Mouse (Mus musculus) adrenal gland, adult 2 months (tissue): Measurements from ENCODE around the gene Hnrnpul1. TPM values are rescaled to one million over a fixed set of nuclear protein-coding genes. Genes with fewer than 3 reads are reported as not detected.
"Not testable (repeated sequence)": the region's sequence is repeated elsewhere in the genome, so short reads cannot be mapped to it uniquely, and the experiment has no call there.

Source experiments
- DNase-seq: peaks from one replicate; pipeline ENCODE4 v3.0.0; 2021
- polyA plus RNA-seq: library from polyadenylated mRNA; depleted of rRNA; stranded (reverse); fragments of >200 nt; gene quantifications from 2 replicates; pipeline ENCODE4 v1.2.3, GENCODE M21; 2012
- total RNA-seq, 2 experiments: library from RNA; stranded (reverse); gene quantifications; 2 replicates each; pipeline ENCODE4 v1.2.3; 2021

The Hnrnpul1 gene
- total and polyA plus RNA-seq, 3 experiments, result 38.7 to 109 (median 104) TPM

GRCm38 (mm10) chr7:25780753-25781152, 26.2 kb upstream of the Hnrnpul1 start:
- DNase-seq, result no peak

DNA sequence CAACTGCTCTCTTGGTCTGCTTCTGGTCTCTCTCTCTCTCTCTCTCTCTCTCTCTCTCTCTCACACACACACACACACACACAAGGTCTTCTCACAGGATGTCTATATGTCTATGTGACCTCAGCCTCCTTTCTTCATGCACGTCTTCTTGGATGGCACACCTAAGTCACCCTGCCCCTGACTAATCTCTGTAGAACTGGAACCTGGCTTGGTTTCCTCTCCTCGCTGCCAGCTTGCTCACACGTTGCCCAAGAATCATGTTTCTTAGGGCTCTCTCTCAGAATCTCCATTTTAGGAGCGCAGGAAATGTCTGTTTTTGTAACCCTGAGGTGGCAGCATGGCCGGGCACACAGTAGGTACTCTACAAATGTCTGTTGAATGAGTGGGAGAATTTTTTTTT, 25.5 kb upstream of the Hnrnpul1 start:
- DNase-seq, result no peak

DNA sequence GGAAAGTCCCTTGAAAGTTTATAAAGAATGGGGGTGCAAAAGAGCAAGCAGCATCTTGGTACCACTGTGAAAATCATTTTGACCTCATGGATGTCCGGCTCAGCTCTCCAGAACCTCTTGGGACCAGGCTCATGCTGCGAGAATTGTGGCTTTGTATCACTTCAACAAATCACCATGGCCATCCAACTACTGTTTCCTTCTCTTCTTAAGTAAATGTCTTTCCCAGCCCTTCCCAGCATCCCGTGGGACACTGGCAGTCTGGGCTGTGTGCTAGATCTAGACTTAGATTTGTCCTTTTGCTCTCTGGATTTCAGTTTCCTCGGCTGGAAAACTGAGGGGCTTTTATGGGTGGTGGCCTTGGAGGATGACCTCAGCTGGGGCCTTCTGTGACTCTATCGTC, 13.7 kb upstream of the Hnrnpul1 start:
- DNase-seq, result no peak

DNA sequence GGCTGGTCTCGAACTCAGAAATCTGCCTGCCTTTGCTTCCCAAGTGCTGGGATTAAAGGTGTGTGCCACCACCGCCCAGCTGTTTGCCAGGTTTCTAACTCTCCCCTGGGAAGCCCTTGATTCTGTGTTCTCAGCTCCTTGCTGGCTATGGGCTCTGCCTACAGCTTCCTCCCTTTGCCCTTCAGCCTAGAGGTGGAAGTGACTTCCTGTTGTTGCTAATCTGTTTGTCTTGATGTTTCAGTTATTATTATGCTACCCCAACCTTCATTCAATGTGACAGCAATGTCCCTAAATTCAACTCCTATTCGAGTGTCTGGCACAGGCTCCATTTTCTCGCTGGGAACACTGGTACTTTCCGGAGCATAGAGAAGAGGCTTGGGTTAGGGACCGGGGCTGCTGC, 11.6 kb upstream of the Hnrnpul1 start:
- DNase-seq, result no peak

DNA sequence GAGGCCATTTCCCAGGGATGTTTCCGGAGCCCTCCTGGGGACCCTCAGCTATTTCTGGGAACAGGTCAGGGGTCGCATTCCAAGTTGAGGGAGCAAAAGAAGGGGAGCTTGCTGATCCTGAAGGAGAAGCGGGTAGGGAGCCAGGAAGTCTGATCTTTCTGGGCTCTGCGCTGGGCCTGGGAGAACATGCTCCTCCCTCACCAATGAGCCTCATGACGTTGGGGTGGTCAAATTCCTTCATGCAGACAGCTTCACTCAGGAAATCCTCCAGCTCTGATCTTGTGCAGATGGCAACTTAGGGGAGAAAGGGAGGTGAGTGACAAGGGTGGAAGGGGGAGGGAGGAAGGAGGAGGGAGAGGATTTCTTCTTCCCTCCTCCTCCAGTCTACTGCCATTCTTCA, 9.7 kb upstream of the Hnrnpul1 start:
- DNase-seq, result no peak

GRCm38 (mm10) chr7:25763678-25764077, 9.1 kb upstream of the Hnrnpul1 start:
- no peak for DNase-seq

GRCm38 (mm10) chr7:25761354-25761753, 6.8 kb upstream of the Hnrnpul1 start:
- DNase-seq, result peak; percentile 31

DNA sequence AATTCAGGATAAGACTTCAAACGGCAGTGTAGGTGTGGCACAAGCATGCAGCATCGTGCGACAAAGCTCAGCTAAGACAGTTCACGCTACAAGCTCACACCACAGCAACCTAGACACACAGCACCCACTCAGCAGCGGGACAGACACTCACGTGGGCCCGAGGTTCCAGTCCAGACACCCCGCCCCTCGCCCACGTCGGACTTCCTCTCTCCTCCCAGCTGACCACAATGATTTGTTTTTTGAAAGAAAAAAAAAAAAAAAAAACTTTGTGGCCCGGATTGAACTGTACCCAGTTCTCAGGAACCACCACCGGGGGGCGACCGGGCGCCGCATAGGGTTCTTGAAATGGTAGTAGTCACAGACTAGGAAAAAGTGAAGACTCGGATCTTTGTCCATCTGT, 1.5 kb upstream of the Hnrnpul1 start:
- peak; percentile 93 for DNase-seq

DNA sequence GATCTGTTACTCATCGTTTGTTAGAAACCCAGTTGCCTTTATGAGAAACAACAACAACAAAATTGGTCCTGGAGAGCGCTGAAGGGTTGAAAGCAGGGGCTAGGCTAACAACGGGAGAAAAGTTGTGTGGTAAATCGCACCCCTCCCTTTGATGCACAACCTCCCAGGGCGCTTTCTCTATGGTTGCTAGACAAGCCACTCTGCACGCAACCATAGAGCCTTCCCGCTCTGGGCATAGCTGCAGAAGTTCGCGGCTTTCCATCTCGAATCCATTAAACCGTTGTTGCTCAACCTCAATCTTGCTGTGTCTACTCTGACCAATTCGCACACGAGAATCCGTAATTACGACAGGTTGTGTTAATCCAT, 894 bp upstream of the Hnrnpul1 start:
- DNase-seq, result no peak

DNA sequence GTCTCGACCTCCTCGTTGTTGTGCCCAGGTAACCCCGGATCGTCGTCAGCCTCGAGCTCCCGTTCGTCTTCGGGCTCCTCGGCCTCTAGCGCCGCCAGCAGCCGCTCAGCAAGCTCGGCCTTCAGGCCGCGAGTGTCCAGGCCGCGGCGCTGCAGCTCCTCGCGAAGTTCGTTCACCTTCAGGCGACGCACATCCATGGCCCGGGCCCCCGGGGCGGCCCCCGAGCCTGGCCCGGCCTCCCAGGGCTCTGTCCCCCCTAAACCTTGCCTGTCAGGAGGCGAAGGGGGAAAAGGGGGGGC, 169 bp downstream of the Hnrnpul1 start:
- DNase-seq, result no peak

- no peak for DNase-seq
These were observed 716 bp downstream of the Hnrnpul1 start for GRCm38 (mm10) chr7:25753643-25754438.

GRCm38 (mm10) chr7:25753076-25753475, 1.5 kb downstream of the Hnrnpul1 start:
- no peak for DNase-seq

GRCm38 (mm10) chr7:25746844-25747243, 7.7 kb downstream of the Hnrnpul1 start:
- DNase-seq, result no peak

DNA sequence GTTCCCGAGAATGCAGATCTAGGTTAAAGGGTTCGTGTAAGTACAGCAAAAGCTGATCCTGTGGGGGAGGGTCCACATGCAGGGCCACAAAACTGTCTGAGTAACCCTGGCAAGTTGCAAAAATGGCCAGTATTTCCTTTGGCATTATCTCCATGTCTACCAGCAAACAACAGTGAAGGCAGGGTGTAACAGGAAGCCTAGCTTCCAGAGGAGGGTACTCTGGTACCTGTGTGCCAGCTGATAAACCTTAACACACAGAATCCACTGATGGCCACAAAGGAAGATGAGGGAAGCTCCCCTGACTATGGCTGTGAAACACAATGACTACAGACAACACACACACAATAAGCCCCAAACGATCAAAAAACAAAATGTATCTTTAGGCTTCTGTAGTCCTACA, 16.3 kb downstream of the Hnrnpul1 start:
- DNase-seq, result no peak

DNA sequence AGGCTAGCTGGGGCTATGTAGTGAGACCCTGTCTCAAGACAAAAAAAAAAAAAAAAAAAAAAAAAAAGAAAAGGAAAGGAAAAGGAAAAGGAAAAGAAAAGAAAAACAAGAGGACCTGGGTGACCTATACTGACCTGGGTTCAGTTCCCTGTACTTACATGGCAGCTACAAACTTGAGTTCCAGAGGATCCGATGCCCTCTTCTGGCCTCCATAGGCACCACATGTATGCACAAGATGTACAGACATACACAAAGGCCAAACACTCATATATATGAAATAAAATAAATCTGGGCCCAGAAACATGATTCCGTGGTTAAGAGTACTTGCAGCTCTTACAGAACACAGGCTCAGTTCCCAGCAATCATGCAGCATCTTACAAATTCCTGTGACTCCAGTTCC, 17.6 kb downstream of the Hnrnpul1 start:
- DNase-seq, result no peak

DNA sequence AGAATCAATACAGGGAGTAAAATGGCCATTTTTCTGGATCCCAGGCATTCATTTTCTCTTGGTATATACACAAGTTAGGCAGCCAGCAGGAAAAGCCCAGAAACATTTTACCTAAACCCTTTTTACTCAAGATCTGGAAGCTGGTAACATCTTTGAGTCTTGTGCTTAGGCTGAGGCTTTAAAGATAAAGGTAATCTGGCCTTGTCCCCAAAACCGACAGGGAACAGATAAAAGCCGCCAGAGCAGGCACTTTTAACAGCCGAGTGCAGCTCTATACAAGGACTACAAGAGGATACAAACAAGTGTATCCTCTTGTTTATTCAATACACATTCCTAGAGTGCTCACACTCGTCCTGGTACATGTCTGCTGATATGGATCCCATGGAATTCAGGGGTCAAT, 19.6 kb downstream of the Hnrnpul1 start:
- DNase-seq, result no peak

DNA sequence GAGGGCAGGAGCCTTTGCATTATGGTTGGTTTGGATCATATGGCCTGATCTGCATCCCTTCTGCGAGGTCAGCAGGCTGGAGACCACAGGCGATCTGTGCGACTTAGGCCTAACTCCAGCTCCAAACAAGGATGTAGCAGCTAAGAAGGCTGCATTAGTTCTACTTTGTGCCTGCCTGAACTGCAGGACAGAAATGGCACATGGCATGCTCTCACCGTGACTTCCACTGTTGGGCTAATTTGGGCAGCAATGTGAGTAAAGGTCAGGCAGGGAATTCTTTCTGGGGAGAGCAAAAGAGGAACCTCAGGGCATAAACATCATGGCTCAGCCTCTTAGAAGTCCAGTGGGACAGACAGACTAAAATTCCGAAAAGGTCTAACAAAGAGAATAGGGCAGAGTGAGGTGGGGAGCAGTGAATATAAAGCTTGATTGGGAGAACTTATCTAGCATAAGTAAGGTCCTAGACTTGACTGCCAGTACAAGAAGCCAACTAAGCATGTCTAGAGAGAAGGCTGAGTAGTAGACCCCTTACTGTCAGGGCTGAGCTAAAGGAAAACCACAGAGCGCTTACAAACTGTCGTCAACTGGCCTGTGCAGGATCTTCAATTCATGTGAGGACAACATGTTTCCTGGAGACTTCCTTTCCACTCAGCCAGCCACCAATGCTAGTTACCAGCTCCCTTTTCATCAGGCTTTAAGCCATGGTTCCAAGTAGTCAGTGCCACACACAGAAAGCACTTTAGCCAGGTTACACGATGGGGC, 23.1 kb downstream of the Hnrnpul1 start:
- no peak for DNase-seq

GRCm38 (mm10) chr7:25729862-25730261, 24.7 kb downstream of the Hnrnpul1 start:
- no peak for DNase-seq

DNA sequence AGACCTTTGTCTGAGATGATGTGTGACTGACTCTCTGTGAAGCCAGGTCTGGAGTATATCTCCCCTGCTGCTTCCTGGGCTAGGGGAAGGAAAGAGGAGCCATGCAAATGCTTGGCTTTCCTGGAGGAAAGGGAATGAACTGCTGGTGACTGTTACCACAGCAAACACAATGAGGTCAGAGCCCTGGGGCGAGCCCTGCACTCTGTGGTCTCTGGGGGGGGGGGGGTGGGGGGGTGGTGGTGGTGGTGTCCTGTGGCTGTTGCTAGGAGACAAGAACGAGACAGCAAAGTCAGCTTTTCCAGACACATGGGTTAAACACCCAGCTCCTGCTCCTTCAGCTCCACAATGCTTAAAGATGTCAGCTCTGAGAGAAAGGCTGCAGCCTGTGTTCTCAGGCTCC, 25.2 kb downstream of the Hnrnpul1 start:
- DNase-seq, result no peak

GRCm38 (mm10) chr7:25727800-25728199, 26.8 kb downstream of the Hnrnpul1 start:
- no peak for DNase-seq

- no peak for DNase-seq
These were observed 28.7 kb downstream of the Hnrnpul1 start for GRCm38 (mm10) chr7:25725886-25726285.

DNA sequence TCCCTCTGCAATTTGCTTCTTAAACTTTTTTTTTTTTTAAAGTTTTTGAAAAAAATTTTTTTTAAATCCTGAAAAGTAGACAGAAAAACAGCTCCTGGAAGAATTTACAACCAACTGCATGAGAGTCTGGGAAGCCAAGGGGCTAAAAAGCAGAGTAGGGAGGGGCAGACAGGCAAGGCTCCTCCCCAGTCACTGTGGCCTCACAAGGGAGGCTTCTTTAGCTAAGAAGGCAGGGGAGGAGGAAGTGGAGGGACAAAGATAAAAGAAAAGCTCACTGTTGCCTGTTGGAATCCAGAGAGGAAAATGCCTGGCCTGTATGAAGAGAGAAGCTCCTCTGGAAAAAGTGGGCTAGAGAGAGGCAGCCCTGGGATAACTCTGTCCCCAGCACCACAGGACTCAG, 32.8 kb downstream of the Hnrnpul1 start:
- not testable (repeated sequence) for DNase-seq

GRCm38 (mm10) chr7:25720760-25721159, 33.8 kb downstream of the Hnrnpul1 start:
- no peak for DNase-seq
